Mouse (Mus musculus): ENCODE measurements at regions not wholly inside any gene's neighbourhood (a gene's known extent, or its start where the extent isn't known, plus 50 kb on each side); places are given as distances from the start of the nearest gene placed in this dataset.

- no peak for DNase-seq (ENCODE audit: low spot score)
Measured at GRCm38 (mm10) chr4:12538043-12538442, 366.2 kb upstream of the Fam92a start.

GRCm38 (mm10) chr4:12534151-12534550 is 362.3 kb upstream of the Fam92a start:
- no peak for DNase-seq (ENCODE audit: low spot score)

- no peak for DNase-seq (ENCODE audit: low spot score)
Measured at GRCm38 (mm10) chr4:12532961-12533360, 361.1 kb upstream of the Fam92a start.

GRCm38 (mm10) chr4:12522358-12522757 is 350.5 kb upstream of the Fam92a start:
- no peak for DNase-seq (ENCODE audit: low spot score)

GRCm38 (mm10) chr4:12521246-12521645 is 349.4 kb upstream of the Fam92a start:
- no peak for DNase-seq (ENCODE audit: low spot score)

- no peak for DNase-seq (ENCODE audit: low spot score)
Measured at GRCm38 (mm10) chr4:12516497-12516896, 344.7 kb upstream of the Fam92a start.

- no peak for DNase-seq (ENCODE audit: low spot score)
Measured at GRCm38 (mm10) chr4:12511656-12512385, 340.0 kb upstream of the Fam92a start.

- DNase-seq (ENCODE audit: low spot score) = no peak
Measured at GRCm38 (mm10) chr4:12506851-12507551, 335.2 kb upstream of the Fam92a start.

GRCm38 (mm10) chr4:12501086-12501485 is 329.3 kb upstream of the Fam92a start:
- no peak for DNase-seq (ENCODE audit: low spot score)

GRCm38 (mm10) chr4:12498426-12498825 is 326.6 kb upstream of the Fam92a start:
- DNase-seq (ENCODE audit: low spot score) = no peak

GRCm38 (mm10) chr4:12492468-12492867 is 320.7 kb upstream of the Fam92a start:
- DNase-seq (ENCODE audit: low spot score) = no peak

GRCm38 (mm10) chr4:12491306-12491705 is 319.5 kb upstream of the Fam92a start:
- no peak for DNase-seq (ENCODE audit: low spot score)

- DNase-seq (ENCODE audit: low spot score) = no peak
Measured at GRCm38 (mm10) chr4:12490066-12490465, 318.3 kb upstream of the Fam92a start.

GRCm38 (mm10) chr4:12489358-12489757 is 317.5 kb upstream of the Fam92a start:
- no peak for DNase-seq (ENCODE audit: low spot score)

GRCm38 (mm10) chr4:12481481-12481880 is 309.7 kb upstream of the Fam92a start:
- no peak for DNase-seq (ENCODE audit: low spot score)

GRCm38 (mm10) chr4:12476717-12477116 is 304.9 kb upstream of the Fam92a start:
- no peak for DNase-seq (ENCODE audit: low spot score)

- DNase-seq (ENCODE audit: low spot score) = no peak
Measured at GRCm38 (mm10) chr4:12474981-12475568, 303.3 kb upstream of the Fam92a start.

- no peak for DNase-seq (ENCODE audit: low spot score)
Measured at GRCm38 (mm10) chr4:12474421-12474820, 302.6 kb upstream of the Fam92a start.

- no peak for DNase-seq (ENCODE audit: low spot score)
Measured at GRCm38 (mm10) chr4:12461701-12462100, 289.9 kb upstream of the Fam92a start.

GRCm38 (mm10) chr4:12461251-12461650 is 289.4 kb upstream of the Fam92a start:
- DNase-seq (ENCODE audit: low spot score) = no peak

- DNase-seq (ENCODE audit: low spot score) = peak; percentile 24
Measured at GRCm38 (mm10) chr4:12457978-12458597, 286.3 kb upstream of the Fam92a start.

- no peak for DNase-seq (ENCODE audit: low spot score)
Measured at GRCm38 (mm10) chr4:12452086-12452485, 280.3 kb upstream of the Fam92a start.

- DNase-seq (ENCODE audit: low spot score) = no peak
Measured at GRCm38 (mm10) chr4:12425507-12425906, 253.7 kb upstream of the Fam92a start.
